Mouse (Mus musculus) duodenum, adult 2 months (tissue): Measurements from ENCODE around the gene Plppr4. TPM values are rescaled to one million over a fixed set of nuclear protein-coding genes. Genes with fewer than 3 reads are reported as not detected.

Experiments used
- polyA plus RNA-seq: library from polyadenylated mRNA; depleted of rRNA; stranded (reverse); fragments of >200 nt; gene quantifications from 2 replicates; pipeline ENCODE4 v1.2.3, GENCODE M21; 2012; ENCODE audit warnings: low replicate concordance; rRNA removed

Gene Plppr4
- polyA plus RNA-seq: 0.17 TPM in 1 of 2 replicates, not detected in the other

GRCm38 (mm10) chr3:117360528-117360927 lies at the start of gene Plppr4:
Gene Plppr4 (minus strand): TSS chr3:117360876.

Other genes starting within 250 kb of the Plppr4 start
- 0.14 and 0.25 TPM in 2 replicates for gene Plppr5, start 214.0 kb upstream of the Plppr4 start, polyA plus RNA-seq